Mouse (Mus musculus): ENCODE results near the gene Farsa. TPM values are rescaled to one million over a fixed set of nuclear protein-coding genes. Genes with fewer than 3 reads are reported as not detected.
"Not testable (repeated sequence)": the region's sequence is repeated elsewhere in the genome, so short reads cannot be mapped to it uniquely, and the experiment has no call there.

Farsa gene
- total RNA-seq, 2 experiments from 2014 or later, result 90.9 to 187 TPM

- ATAC-seq (replicated peaks; ENCODE audit: poor library complexity, severe bottlenecking), result not testable (repeated sequence)
Observed at GRCm38 (mm10) chr8:84907979-84908378, 51.2 kb downstream of the Farsa start.

DNA sequence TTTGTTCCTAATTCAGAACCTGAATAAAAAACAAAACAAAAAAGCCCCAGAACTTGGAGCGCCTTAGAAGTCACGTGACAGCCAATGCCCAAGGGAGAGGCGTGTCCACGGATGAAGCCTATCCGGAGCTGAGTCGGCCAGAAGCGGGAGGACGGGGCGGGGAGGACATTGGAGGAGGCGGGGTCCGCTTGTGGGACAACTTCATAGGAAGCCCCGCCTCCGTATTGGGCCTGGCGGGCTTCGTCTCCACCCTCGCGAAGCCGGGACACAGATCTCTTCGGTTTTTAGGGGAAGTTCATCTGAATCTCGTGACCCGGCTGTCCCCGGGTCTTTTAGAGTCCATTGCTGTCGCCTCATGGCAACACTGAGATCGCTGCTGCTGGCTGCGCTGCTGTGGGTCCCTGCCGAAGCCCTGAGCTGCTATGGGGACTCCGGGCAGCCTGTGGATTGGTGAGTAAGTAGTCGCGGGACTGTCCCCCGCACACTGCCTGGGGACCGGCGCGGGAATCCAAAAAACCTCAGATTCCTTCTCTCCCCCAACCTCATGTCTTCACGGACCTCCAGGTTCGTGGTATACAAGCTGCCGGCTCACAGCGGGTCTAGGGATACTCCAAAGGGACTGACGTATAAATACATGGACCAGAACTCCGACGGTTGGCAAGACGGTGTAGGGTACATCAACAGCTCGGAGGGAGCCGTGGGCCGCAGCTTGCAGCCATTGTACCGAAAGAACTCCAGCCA, 51.8 kb downstream of the Farsa start, which contains the start of gene Dnase2a:
Dnase2a (plus strand) TSS at position 140 of the 741 bp plus-strand sequence.
- peak; percentile 92 for ATAC-seq (replicated peaks; ENCODE audit: poor library complexity, severe bottlenecking)

DNA sequence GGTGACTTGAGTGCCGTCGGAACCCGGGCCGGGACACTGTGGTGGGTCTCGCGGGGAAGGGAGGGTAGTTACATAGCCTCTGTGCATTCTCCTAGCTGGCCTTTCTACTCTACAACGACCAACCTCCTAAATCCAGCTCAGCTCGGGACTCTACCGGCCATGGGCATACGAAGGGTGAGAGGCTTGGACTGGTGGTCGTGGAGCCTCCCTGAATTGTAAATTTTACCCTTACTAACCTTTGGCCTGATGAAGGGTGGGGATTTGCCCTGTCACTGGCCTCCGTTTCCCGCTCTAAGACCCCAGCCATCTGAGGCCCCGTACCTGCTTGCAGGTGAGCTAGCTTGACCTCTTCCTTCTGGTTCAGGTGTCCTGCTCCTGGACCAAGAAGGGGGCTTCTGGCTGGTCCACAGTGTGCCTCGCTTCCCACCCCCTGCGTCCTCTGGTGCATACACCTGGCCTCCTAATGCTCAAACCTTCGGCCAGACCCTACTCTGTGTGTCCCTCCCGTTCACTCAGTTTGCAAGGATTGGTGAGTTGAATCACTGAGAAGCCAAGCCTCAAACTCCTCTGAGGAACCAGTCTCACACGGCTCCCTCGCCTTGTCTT, 52.5 kb downstream of the Farsa start:
- no peak for ATAC-seq (replicated peaks; ENCODE audit: poor library complexity, severe bottlenecking)

- no peak for ATAC-seq (replicated peaks; ENCODE audit: poor library complexity, severe bottlenecking)
Observed at GRCm38 (mm10) chr8:84909949-84910348, 53.2 kb downstream of the Farsa start.

GRCm38 (mm10) chr8:84910551-84910950, 53.8 kb downstream of the Farsa start:
- ATAC-seq (replicated peaks; ENCODE audit: poor library complexity, severe bottlenecking), result no peak

GRCm38 (mm10) chr8:84911854-84912253, 55.1 kb downstream of the Farsa start:
- no peak for ATAC-seq (replicated peaks; ENCODE audit: poor library complexity, severe bottlenecking)

- ATAC-seq (replicated peaks; ENCODE audit: poor library complexity, severe bottlenecking), result no peak
Observed at GRCm38 (mm10) chr8:84912391-84912790, 55.6 kb downstream of the Farsa start.

DNA sequence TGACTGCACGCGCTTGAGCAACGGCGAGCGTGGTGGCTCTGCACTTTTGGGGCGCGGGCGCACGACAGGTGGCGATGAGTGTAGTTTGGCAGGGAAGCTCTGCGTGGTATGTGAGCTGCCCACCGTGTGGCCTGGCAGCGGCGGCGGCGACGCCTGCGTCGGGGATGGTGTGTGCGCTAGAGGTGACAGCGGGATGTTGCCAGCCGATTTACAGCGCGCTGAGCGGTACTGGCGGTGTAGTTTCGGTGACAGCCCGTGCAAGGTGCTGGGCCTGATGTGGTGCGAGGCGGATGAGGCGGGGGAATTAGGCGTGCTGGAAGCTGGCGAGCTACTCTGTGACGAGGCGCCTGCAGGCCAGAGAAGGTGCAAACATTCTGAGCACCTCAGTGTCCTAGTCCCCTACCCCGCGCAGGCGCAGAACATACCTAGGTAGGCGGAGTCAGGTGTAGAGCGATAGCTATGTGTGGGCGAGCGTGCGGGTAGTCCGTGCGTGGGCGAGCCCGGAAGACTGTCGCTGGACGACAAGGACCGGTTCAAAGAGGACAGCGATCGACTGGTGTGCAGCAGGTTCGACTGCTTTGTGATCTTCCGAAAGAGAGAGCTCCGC, 56.2 kb downstream of the Farsa start:
- ATAC-seq (replicated peaks; ENCODE audit: poor library complexity, severe bottlenecking), result peak; percentile 13

DNA sequence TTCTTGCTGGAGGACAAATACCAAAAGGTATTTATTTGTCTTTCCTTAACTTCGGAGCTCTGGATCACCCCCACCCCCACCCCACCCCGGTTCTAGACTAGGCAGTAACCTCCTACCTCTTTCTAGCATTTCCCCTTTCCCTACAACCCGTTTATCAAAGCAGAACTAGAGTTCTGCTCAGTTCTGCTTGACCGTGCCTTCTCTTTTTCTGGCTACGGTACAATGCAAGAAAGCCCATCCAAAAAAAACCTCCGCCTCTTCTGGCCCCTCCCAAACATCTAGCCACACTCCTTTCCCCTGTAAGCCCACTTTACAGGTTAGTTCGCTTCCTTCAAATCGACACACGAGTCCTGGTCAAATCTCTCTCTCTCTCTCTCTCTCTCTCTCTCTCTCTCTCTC, 56.7 kb downstream of the Farsa start:
- peak; percentile 35 for ATAC-seq (replicated peaks; ENCODE audit: poor library complexity, severe bottlenecking)

DNA sequence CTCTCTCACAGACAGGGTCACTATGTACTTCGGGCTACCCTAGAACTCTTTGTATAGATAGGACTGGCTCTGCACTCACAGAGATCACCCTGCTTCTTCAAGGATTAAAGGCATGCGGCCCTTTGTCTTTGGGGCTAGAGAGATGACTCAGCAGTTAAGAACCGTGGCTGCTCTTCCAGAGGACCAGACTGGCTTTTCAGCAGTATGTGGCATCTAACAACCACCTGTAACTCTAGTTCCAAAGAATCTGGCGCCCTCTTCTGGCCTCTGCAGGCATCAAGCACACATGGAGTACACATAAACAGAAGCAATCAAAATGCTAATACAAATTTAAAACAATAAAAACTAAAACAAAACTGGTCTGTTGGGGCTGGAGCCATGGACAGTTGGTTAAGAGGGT, 57.2 kb downstream of the Farsa start:
- ATAC-seq (replicated peaks; ENCODE audit: poor library complexity, severe bottlenecking), result no peak

DNA sequence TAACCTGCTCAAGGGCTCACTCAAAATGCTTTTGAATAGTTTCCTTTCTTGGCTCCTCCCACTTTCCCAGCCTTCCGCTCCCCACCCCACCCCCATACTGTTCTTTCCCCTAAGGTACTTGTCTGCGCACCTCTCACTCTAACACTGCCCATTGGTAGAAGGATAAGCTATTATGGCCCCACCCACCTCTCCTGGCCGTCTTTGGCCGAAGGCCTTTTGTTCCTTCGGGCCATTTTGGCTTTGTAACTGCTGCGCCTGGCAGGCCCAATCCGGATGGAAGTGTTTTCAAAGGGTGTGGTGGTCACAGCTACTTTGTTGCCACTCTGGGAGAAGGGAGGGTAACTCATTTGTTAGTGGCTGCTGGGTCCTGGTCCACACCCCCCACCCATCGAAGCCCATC, 58.5 kb downstream of the Farsa start:
- ATAC-seq (replicated peaks; ENCODE audit: poor library complexity, severe bottlenecking), result no peak

GRCm38 (mm10) chr8:84917781-84918180, 61.0 kb downstream of the Farsa start:
- ATAC-seq (replicated peaks; ENCODE audit: poor library complexity, severe bottlenecking), result no peak

GRCm38 (mm10) chr8:84918646-84919045, 61.9 kb downstream of the Farsa start:
- no peak for ATAC-seq (replicated peaks; ENCODE audit: poor library complexity, severe bottlenecking)

Other genes starting within 250 kb of the Farsa start
Only the 30 nearest of the 31 such genes appear.
- gene Ier2, start 194.1 kb upstream of the Farsa start, total RNA-seq (2014; fragmentation: Nextera tagmentation), result 33.3 and 44.1 TPM in 2 replicates
- 40.7 and 47.6 TPM in 2 replicates for gene Ier2, start 194.1 kb upstream of the Farsa start, total RNA-seq (2017)
- 76.9 and 123 TPM in 2 replicates for gene Trmt1, start 170.7 kb upstream of the Farsa start, total RNA-seq (2014; fragmentation: Nextera tagmentation)
- 73.8 and 95.9 TPM in 2 replicates for gene Trmt1, start 170.7 kb upstream of the Farsa start, total RNA-seq (2017)
- 92.9 and 98.1 TPM in 2 replicates for gene Nacc1, start 169.1 kb upstream of the Farsa start, total RNA-seq (2014; fragmentation: Nextera tagmentation)
- 46.5 and 59.2 TPM in 2 replicates for gene Nacc1, start 169.1 kb upstream of the Farsa start, total RNA-seq (2017)
- gene Lyl1, start 155.5 kb upstream of the Farsa start, total RNA-seq (2014; fragmentation: Nextera tagmentation), result 82.1 and 133 TPM in 2 replicates
- 65.9 and 73.3 TPM in 2 replicates for gene Lyl1, start 155.5 kb upstream of the Farsa start, total RNA-seq (2017)
- 11.0 and 17.9 TPM in 2 replicates for gene G430095P16Rik, start 134.0 kb upstream of the Farsa start, total RNA-seq (2014; fragmentation: Nextera tagmentation)
- gene G430095P16Rik, start 134.0 kb upstream of the Farsa start, total RNA-seq (2017), result 4.4 and 4.8 TPM in 2 replicates
- gene Nfix, start 56.6 kb upstream of the Farsa start, total RNA-seq (2014; fragmentation: Nextera tagmentation), result 25.7 and 51.2 TPM in 2 replicates
- gene Nfix, start 56.6 kb upstream of the Farsa start, total RNA-seq (2017), result 9.5 and 12.8 TPM in 2 replicates
- 4.1 and 4.7 TPM in 2 replicates for gene Dand5, start 34.2 kb upstream of the Farsa start, total RNA-seq (2014; fragmentation: Nextera tagmentation)
- 3.6 and 3.7 TPM in 2 replicates for gene Dand5, start 34.2 kb upstream of the Farsa start, total RNA-seq (2017)
- gene Gadd45gip1, start 25.5 kb upstream of the Farsa start, total RNA-seq (2014; fragmentation: Nextera tagmentation), result 17.0 and 19.2 TPM in 2 replicates
- 46.2 and 52.4 TPM in 2 replicates for gene Gadd45gip1, start 25.5 kb upstream of the Farsa start, total RNA-seq (2017)
- gene Rad23a, start 16.3 kb upstream of the Farsa start, total RNA-seq (2014; fragmentation: Nextera tagmentation), result 41.8 TPM in 2 replicates
- 20.1 and 21.4 TPM in 2 replicates for gene Rad23a, start 16.3 kb upstream of the Farsa start, total RNA-seq (2017)
- gene Calr, start 10.1 kb upstream of the Farsa start, total RNA-seq (2014; fragmentation: Nextera tagmentation), result 1,333 and 1,645 TPM in 2 replicates
- gene Calr, start 10.1 kb upstream of the Farsa start, total RNA-seq (2017), result 4,572 and 4,672 TPM in 2 replicates
- gene Syce2, start 15.1 kb downstream of the Farsa start, total RNA-seq (2014; fragmentation: Nextera tagmentation), result 172 and 176 TPM in 2 replicates
- 126 and 155 TPM in 2 replicates for gene Syce2, start 15.1 kb downstream of the Farsa start, total RNA-seq (2017)
- gene Gcdh, start 36.9 kb downstream of the Farsa start, total RNA-seq (2014; fragmentation: Nextera tagmentation), result 23.2 and 25.8 TPM in 2 replicates
- 20.1 and 30.3 TPM in 2 replicates for gene Gcdh, start 36.9 kb downstream of the Farsa start, total RNA-seq (2017)
- 0.52 and 1.0 TPM in 2 replicates for gene Klf1, start 44.9 kb downstream of the Farsa start, total RNA-seq (2014; fragmentation: Nextera tagmentation)
- gene Klf1, start 44.9 kb downstream of the Farsa start, total RNA-seq (2017), result 0.43 and 0.72 TPM in 2 replicates
- 35.6 and 55.5 TPM in 2 replicates for gene Dnase2a, start 51.6 kb downstream of the Farsa start, total RNA-seq (2014; fragmentation: Nextera tagmentation)
- 59.6 and 117 TPM in 2 replicates for gene Dnase2a, start 51.6 kb downstream of the Farsa start, total RNA-seq (2017)
- gene Mast1, start 80.4 kb downstream of the Farsa start, total RNA-seq (2014; fragmentation: Nextera tagmentation), result not detected in 2 replicates
- gene Mast1, start 80.4 kb downstream of the Farsa start, total RNA-seq (2017), result not detected in 2 replicates
- gene Rtbdn, start 90.0 kb downstream of the Farsa start, total RNA-seq (2014; fragmentation: Nextera tagmentation), result not detected in 2 replicates
- gene Rtbdn, start 90.0 kb downstream of the Farsa start, total RNA-seq (2017), result not detected in 2 replicates
- gene Gm49661, start 112.4 kb downstream of the Farsa start, total RNA-seq (2014; fragmentation: Nextera tagmentation), result not detected in 2 replicates
- not detected in 2 replicates for gene Gm49661, start 112.4 kb downstream of the Farsa start, total RNA-seq (2017)
- 210 and 303 TPM in 2 replicates for gene Prdx2, start 112.6 kb downstream of the Farsa start, total RNA-seq (2014; fragmentation: Nextera tagmentation)
- gene Prdx2, start 112.6 kb downstream of the Farsa start, total RNA-seq (2017), result 360 and 421 TPM in 2 replicates
- 116 and 172 TPM in 2 replicates for gene Rnaseh2a, start 112.8 kb downstream of the Farsa start, total RNA-seq (2014; fragmentation: Nextera tagmentation)
- 91.3 and 148 TPM in 2 replicates for gene Rnaseh2a, start 112.8 kb downstream of the Farsa start, total RNA-seq (2017)
- gene Junb, start 121.7 kb downstream of the Farsa start, total RNA-seq (2014; fragmentation: Nextera tagmentation), result 3.3 and 14.2 TPM in 2 replicates
- gene Junb, start 121.7 kb downstream of the Farsa start, total RNA-seq (2017), result 39.6 and 46.0 TPM in 2 replicates
- gene Hook2, start 133.6 kb downstream of the Farsa start, total RNA-seq (2014; fragmentation: Nextera tagmentation), result 5.2 and 6.1 TPM in 2 replicates
- 5.7 and 8.2 TPM in 2 replicates for gene Hook2, start 133.6 kb downstream of the Farsa start, total RNA-seq (2017)
- gene Best2, start 157.5 kb downstream of the Farsa start, total RNA-seq (2014; fragmentation: Nextera tagmentation), result not detected in 2 replicates
- gene Best2, start 157.5 kb downstream of the Farsa start, total RNA-seq (2017), result not detected in 2 replicates
- 73.1 and 73.3 TPM in 2 replicates for gene Asna1, start 168.3 kb downstream of the Farsa start, total RNA-seq (2014; fragmentation: Nextera tagmentation)
- 74.5 and 91.2 TPM in 2 replicates for gene Asna1, start 168.3 kb downstream of the Farsa start, total RNA-seq (2017)
- 112 and 128 TPM in 2 replicates for gene Trir, start 169.8 kb downstream of the Farsa start, total RNA-seq (2014; fragmentation: Nextera tagmentation)
- gene Trir, start 169.8 kb downstream of the Farsa start, total RNA-seq (2017), result 245 and 280 TPM in 2 replicates
- 19.6 and 25.0 TPM in 2 replicates for gene Tnpo2, start 179.9 kb downstream of the Farsa start, total RNA-seq (2014; fragmentation: Nextera tagmentation)
- 21.5 and 26.8 TPM in 2 replicates for gene Tnpo2, start 179.9 kb downstream of the Farsa start, total RNA-seq (2017)
- 11.6 and 13.5 TPM in 2 replicates for gene Fbxw9, start 203.1 kb downstream of the Farsa start, total RNA-seq (2014; fragmentation: Nextera tagmentation)
- gene Fbxw9, start 203.1 kb downstream of the Farsa start, total RNA-seq (2017), result 4.1 and 5.9 TPM in 2 replicates
- gene Gm5741, start 211.0 kb downstream of the Farsa start, total RNA-seq (2014; fragmentation: Nextera tagmentation), result not detected in 2 replicates
- not detected in 2 replicates for gene Gm5741, start 211.0 kb downstream of the Farsa start, total RNA-seq (2017)
- gene Dhps, start 214.8 kb downstream of the Farsa start, total RNA-seq (2014; fragmentation: Nextera tagmentation), result 42.0 and 66.5 TPM in 2 replicates
- 19.6 and 30.1 TPM in 2 replicates for gene Dhps, start 214.8 kb downstream of the Farsa start, total RNA-seq (2017)
- 189 and 191 TPM in 2 replicates for gene Wdr83os, start 223.8 kb downstream of the Farsa start, total RNA-seq (2014; fragmentation: Nextera tagmentation)
- 36.6 and 47.4 TPM in 2 replicates for gene Wdr83os, start 223.8 kb downstream of the Farsa start, total RNA-seq (2017)
- gene Wdr83, start 224.3 kb downstream of the Farsa start, total RNA-seq (2014; fragmentation: Nextera tagmentation), result 56.2 and 81.8 TPM in 2 replicates
- gene Wdr83, start 224.3 kb downstream of the Farsa start, total RNA-seq (2017), result 23.3 and 32.8 TPM in 2 replicates